Mouse (Mus musculus): ENCODE measurements around the gene Arid1a. TPM values are rescaled to one million over a fixed set of nuclear protein-coding genes. Genes with fewer than 3 reads are reported as not detected.
"Not testable (repeated sequence)": the region's sequence is repeated elsewhere in the genome, so short reads cannot be mapped to it uniquely, and the experiment has no call there.

The Arid1a gene
- polyA plus RNA-seq, 1 experiment from 2014 or later, result 31.5 TPM

- DNase-seq (ENCODE audit: low spot score), result no peak
- Histone ChIP-seq H3K9me3 (no peaks in the 10 kb centered on the region), H3K4me1 (no peaks in the 10 kb centered on the region; the same call in none of the 2 replicates), H3K27me3 (ENCODE audit: insufficient read depth, poor library complexity, severe bottlenecking) (no peaks in the 10 kb centered on the region), H3K36me3 (no peaks in the 10 kb centered on the region), H3K4me3 (no peak overlapping the region), H3K27ac (no peak overlapping the region)
- WGBS, result 76% methylated on average over 4 of the region's 4 CpGs
These were observed 104.6 kb downstream of the Arid1a start for GRCm38 (mm10) chr4:133651986-133652385.

DNA sequence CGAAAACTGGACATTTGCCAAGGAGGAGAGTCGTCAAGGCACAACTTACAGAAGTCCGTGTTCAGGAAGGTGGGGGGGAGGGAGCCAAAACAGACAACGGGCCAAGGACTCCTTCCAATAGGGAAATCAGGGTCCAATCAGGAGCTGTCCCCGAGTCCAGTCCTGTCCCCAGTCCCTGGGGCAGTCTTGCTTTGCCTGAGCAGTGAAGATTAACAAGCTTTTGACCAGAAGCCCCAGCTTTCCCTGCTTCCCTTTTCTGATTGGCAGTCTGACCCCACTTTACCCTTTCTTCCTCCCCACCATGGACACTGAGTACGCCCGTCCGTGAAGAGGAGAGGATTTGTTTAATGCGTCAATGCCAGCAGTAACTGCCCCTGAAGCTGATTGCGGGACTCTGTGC is 105.1 kb downstream of the Arid1a start:
- Histone ChIP-seq H3K27ac (no peak overlapping the region), H3K36me3 (no peaks in the 10 kb centered on the region), H3K4me3 (no peak overlapping the region), H3K27me3 (ENCODE audit: insufficient read depth, poor library complexity, severe bottlenecking) (no peaks in the 10 kb centered on the region), H3K9me3 (no peaks in the 10 kb centered on the region), H3K4me1 (no peaks in the 10 kb centered on the region; the same call in 1 of the 2 replicates)
- DNase-seq (ENCODE audit: low spot score), result no peak
- WGBS, result 60% methylated on average over 10 of the region's 10 CpGs

- peak within 1 kb of the TSS; percentile 72; the same call in 1 of the 2 replicates for H3K27ac ChIP-seq
- 41% methylated on average over 7 of the region's 7 CpGs for WGBS
- 0 out of 2 replicates have a peak, but pooled peaks cover 2% of the 10 kb centered on the region for H3K9me3 ChIP-seq
- H3K36me3 ChIP-seq, result no peaks in the 10 kb centered on the region
- no peak for DNase-seq (ENCODE audit: low spot score)
- H3K4me1 ChIP-seq, result peaks cover 3% of the 10 kb centered on the region; the same call in 1 of the 2 replicates
- H3K27me3 ChIP-seq (ENCODE audit: insufficient read depth, poor library complexity, severe bottlenecking), result no peaks in the 10 kb centered on the region
- H3K4me3 ChIP-seq, result peak within 1 kb of the TSS; percentile 45
These were observed 106.4 kb downstream of the Arid1a start, which contains the start of gene Zdhhc18 for GRCm38 (mm10) chr4:133649989-133650699. Gene Zdhhc18, minus strand, starts transcription at chr4:133650154.

DNA sequence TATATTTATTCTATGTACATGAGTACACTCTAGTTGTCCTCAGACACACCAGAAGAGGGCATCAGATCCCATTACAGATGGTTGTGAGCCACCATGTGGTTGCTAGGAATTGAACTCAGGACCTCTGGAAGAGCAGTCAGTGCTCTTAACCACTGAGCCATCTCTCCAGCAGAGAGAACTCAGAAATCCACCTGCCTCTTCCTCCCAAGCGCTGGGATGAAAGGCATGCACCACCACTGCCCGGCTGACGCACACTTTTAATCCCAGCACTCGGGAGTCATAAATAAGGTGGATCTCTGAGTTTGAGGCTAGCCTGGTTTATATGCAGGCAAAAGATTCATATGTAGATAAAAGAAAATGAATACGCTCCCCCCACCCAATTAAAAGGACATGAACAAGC is 107.1 kb downstream of the Arid1a start:
- not testable (repeated sequence) for H3K36me3 ChIP-seq; H3K4me1 ChIP-seq; H3K27me3 ChIP-seq (ENCODE audit: insufficient read depth, poor library complexity, severe bottlenecking); H3K9me3 ChIP-seq; DNase-seq (ENCODE audit: low spot score)
- 88% methylated on average over 5 of the region's 5 CpGs for WGBS
- H3K27ac ChIP-seq, result peak overlapping the region; percentile 72; the same call in 1 of the 2 replicates
- peak overlapping the region; percentile 45 for H3K4me3 ChIP-seq

DNA sequence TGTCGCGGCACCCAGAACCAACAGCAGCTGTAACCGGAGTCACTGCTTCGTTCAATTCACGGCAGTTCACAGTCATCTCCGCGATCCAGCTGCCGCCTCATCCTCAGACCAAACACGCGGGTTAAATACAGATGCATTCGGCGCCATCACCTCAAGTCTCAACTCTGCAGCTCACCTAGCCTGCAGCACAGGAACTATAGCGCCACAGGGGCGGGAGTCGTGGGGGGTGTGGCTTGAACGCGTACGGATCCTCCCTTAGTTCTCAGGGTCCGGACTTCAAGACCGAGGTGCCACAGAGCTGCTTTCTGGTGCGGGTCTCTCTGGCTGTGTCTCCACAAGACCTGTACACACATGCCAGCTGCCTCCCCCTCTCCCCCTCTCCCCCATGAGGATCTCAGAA is 110.9 kb downstream of the Arid1a start:
- no peak for DNase-seq (ENCODE audit: low spot score)
- Histone ChIP-seq H3K4me1 (peaks cover 3% of the 10 kb centered on the region; the same call in 1 of the 2 replicates), H3K27ac (no peak overlapping the region), H3K36me3 (no peaks in the 10 kb centered on the region), H3K27me3 (ENCODE audit: insufficient read depth, poor library complexity, severe bottlenecking) (no peaks in the 10 kb centered on the region), H3K4me3 (peak overlapping the region; percentile 29), H3K9me3 (0 out of 2 replicates have a peak, but pooled peaks cover 4% of the 10 kb centered on the region)
- WGBS, result 30% methylated on average over 21 of the region's 21 CpGs

- WGBS, result 73% methylated on average over 3 of the region's 3 CpGs
- Histone ChIP-seq H3K27ac (no peak overlapping the region), H3K9me3 (0 out of 2 replicates have a peak, but pooled peaks cover 4% of the 10 kb centered on the region), H3K36me3 (no peaks in the 10 kb centered on the region), H3K4me3 (peak overlapping the region; percentile 29; the same call in 1 of the 2 replicates), H3K4me1 (peaks cover 3% of the 10 kb centered on the region; the same call in 1 of the 2 replicates), H3K27me3 (ENCODE audit: insufficient read depth, poor library complexity, severe bottlenecking) (no peaks in the 10 kb centered on the region)
- no peak for DNase-seq (ENCODE audit: low spot score)
These were observed 111.4 kb downstream of the Arid1a start for GRCm38 (mm10) chr4:133645195-133645594.

GRCm38 (mm10) chr4:133634043-133634410 is 122.5 kb downstream of the Arid1a start:
- H3K36me3 ChIP-seq, result 0 out of 2 replicates have a peak, but pooled peaks cover 4% of the 10 kb centered on the region
- no peaks in the 10 kb centered on the region for H3K27me3 ChIP-seq (ENCODE audit: insufficient read depth, poor library complexity, severe bottlenecking)
- H3K9me3 ChIP-seq, result no peaks in the 10 kb centered on the region
- H3K4me3 ChIP-seq, result no peak overlapping the region
- DNase-seq (ENCODE audit: low spot score), result no peak
- 76% methylated on average over 5 of the region's 5 CpGs for WGBS
- peaks cover 31% of the 10 kb centered on the region for H3K4me1 ChIP-seq
- no peak overlapping the region for H3K27ac ChIP-seq

- peak overlapping the region; percentile 89 for H3K27ac ChIP-seq
- 0 out of 2 replicates have a peak, but pooled peaks cover 4% of the 10 kb centered on the region for H3K36me3 ChIP-seq
- H3K4me1 ChIP-seq, result peaks cover 31% of the 10 kb centered on the region
- H3K4me3 ChIP-seq, result peak overlapping the region; percentile 83
- peak; percentile 90 for DNase-seq (ENCODE audit: low spot score)
- WGBS, result 9% methylated on average over 47 of the region's 47 CpGs
- no peaks in the 10 kb centered on the region for H3K27me3 ChIP-seq (ENCODE audit: insufficient read depth, poor library complexity, severe bottlenecking)
- no peaks in the 10 kb centered on the region for H3K9me3 ChIP-seq
These were observed 123.1 kb downstream of the Arid1a start for GRCm38 (mm10) chr4:133633332-133634042.

DNA sequence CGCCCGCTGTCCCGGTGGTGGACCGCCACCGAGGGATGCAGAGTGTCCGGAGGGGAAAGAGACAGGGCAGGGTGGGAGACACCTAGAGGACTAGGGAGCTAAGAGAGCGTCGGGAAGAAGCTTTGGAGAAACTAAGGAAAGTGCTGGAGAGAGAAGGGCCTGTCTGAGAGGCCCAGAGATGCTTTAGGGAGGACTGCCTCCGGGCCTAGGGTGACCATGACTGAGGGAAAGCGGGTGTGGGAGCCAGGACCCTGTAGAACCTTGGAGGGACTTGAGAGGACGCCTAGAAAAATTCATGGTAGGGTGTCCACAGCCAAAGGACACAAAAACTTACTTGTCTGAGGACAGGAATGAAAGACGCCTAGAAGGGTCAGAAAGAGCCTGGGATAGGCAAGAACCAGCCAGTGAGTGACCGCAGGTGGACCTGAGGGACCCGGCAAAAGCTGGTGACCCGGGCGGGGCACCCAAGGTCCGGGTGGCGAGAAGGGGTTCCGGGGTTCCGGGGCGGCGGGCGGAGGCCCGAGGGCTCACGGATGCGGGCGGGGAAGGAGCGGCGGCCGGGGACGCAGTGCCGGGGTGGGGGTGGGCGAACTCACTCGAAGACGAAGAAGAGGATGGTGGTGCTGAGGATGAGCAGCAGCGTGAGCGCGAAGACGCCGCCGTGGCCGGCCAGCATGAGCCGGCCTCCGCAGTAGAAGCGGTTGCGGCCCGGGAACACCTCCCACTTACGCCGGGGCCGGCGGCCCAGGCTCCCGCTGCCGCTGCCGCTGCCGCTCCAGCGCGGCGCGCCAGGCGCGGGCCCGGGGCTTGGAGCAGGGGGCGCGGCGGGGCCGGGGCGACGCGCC is 123.9 kb downstream of the Arid1a start:
- Histone ChIP-seq H3K27me3 (ENCODE audit: insufficient read depth, poor library complexity, severe bottlenecking) (no peaks in the 10 kb centered on the region), H3K27ac (peak overlapping the region; percentile 89), H3K4me3 (peak overlapping the region; percentile 83), H3K4me1 (peaks cover 31% of the 10 kb centered on the region), H3K36me3 (0 out of 2 replicates have a peak, but pooled peaks cover 4% of the 10 kb centered on the region), H3K9me3 (no peaks in the 10 kb centered on the region)
- WGBS, result 3% methylated on average over 64 of the region's 69 CpGs
- no peak for DNase-seq (ENCODE audit: low spot score)

DNA sequence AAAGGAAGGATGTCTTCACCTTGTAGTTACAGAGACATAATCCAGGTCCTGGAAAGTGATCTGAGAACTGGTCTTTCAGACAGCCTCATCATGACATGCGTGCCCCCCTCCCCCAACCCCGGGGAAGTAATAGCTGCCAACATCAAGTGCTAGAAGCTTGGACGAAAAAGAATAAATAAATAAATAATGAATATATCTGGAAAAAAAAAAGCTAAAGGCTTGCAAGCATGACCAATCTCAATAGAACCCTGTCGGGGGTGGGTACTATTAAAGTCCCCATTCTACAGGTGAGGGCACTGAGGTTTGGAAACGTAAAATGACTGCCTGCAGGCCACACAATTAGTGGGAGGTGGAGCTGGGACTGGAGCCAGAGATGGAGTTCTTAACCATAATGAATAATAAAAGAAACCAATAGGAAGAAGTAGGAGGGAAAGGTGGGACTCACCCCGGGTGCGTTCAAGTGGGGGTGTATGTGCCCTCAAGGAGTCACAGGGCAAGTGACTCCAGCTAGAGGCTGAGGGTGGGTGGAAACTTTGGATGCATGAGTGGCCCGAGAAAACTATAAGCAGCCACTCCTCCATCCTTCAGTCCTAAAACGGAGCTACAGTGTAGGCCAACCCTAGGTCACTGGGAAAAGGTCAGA is 124.7 kb downstream of the Arid1a start:
- peak overlapping the region; percentile 89; the same call in 1 of the 2 replicates for H3K27ac ChIP-seq
- no peak for DNase-seq (ENCODE audit: low spot score)
- H3K4me1 ChIP-seq, result peaks cover 33% of the 10 kb centered on the region

GRCm38 (mm10) chr4:133631071-133631768 is 125.3 kb downstream of the Arid1a start:
- peaks cover 13% of the 10 kb centered on the region for H3K36me3 ChIP-seq
- H3K27me3 ChIP-seq (ENCODE audit: insufficient read depth, poor library complexity, severe bottlenecking), result no peaks in the 10 kb centered on the region
- 78% methylated on average over 14 of the region's 14 CpGs for WGBS
- no peak for DNase-seq (ENCODE audit: low spot score)
- H3K27ac ChIP-seq, result no peak overlapping the region
- peaks cover 35% of the 10 kb centered on the region for H3K4me1 ChIP-seq
- no peak overlapping the region for H3K4me3 ChIP-seq
- no peaks in the 10 kb centered on the region for H3K9me3 ChIP-seq

More for the DNA sequence above, 124.7 kb downstream of the Arid1a start:
- peak overlapping the region; percentile 83 for H3K4me3 ChIP-seq
- H3K27me3 ChIP-seq (ENCODE audit: insufficient read depth, poor library complexity, severe bottlenecking), result no peaks in the 10 kb centered on the region
- no peaks in the 10 kb centered on the region for H3K9me3 ChIP-seq
- WGBS, result 52% methylated on average over 9 of the region's 9 CpGs
- peaks cover 7% of the 10 kb centered on the region for H3K36me3 ChIP-seq

All from heart, embryonic 10.5 days (tissue).